Mouse (Mus musculus): ENCODE measurements around the gene Sall4.
A peak's percentile ranks its signal among the peaks of the same experiment; 100 is the strongest.

The Sall4 gene

GRCm38 (mm10) chr2:168742649-168743048 is 25.1 kb downstream of the Sall4 start:
- peak; percentile 38 to 59 for DNase-seq

GRCm38 (mm10) chr2:168742059-168742627 is 25.6 kb downstream of the Sall4 start, which contains the start of gene Atp9a:
TSS of gene Atp9a (minus strand) at chr2:168742409.
- DNase-seq: peak; percentile 60 to 74

GRCm38 (mm10) chr2:168741273-168742058 is 26.3 kb downstream of the Sall4 start:
- DNase-seq: peak; percentile 75 to 85

GRCm38 (mm10) chr2:168740496-168740895 is 27.2 kb downstream of the Sall4 start:
- DNase-seq: no peak

- DNase-seq: no peak
These were observed 28.9 kb downstream of the Sall4 start for GRCm38 (mm10) chr2:168738854-168739253.

GRCm38 (mm10) chr2:168737878-168738277 is 29.9 kb downstream of the Sall4 start:
- no peak for DNase-seq

GRCm38 (mm10) chr2:168734023-168734422 is 33.7 kb downstream of the Sall4 start:
- DNase-seq: no peak

- no peak for DNase-seq
These were observed 36.5 kb downstream of the Sall4 start for GRCm38 (mm10) chr2:168731258-168731657.

- no peak for DNase-seq
These were observed 38.0 kb downstream of the Sall4 start for GRCm38 (mm10) chr2:168729736-168730135.

- no peak for DNase-seq
These were observed 39.7 kb downstream of the Sall4 start for GRCm38 (mm10) chr2:168728045-168728444.

- DNase-seq: peak in 1 of 2 experiments; percentile 37
These were observed 41.7 kb downstream of the Sall4 start for GRCm38 (mm10) chr2:168726007-168726406.

- no peak for DNase-seq
These were observed 46.4 kb downstream of the Sall4 start for GRCm38 (mm10) chr2:168721313-168721712.

- DNase-seq: no peak
These were observed 48.0 kb downstream of the Sall4 start for GRCm38 (mm10) chr2:168719742-168720141.

- no peak for DNase-seq
These were observed 49.0 kb downstream of the Sall4 start for GRCm38 (mm10) chr2:168718735-168719134.

- no peak for DNase-seq
These were observed 49.5 kb downstream of the Sall4 start for GRCm38 (mm10) chr2:168718267-168718666.

- no peak for DNase-seq
These were observed 55.3 kb downstream of the Sall4 start for GRCm38 (mm10) chr2:168712199-168713176.

GRCm38 (mm10) chr2:168710979-168711378 is 56.8 kb downstream of the Sall4 start:
- DNase-seq: no peak

GRCm38 (mm10) chr2:168707766-168708165 is 60.0 kb downstream of the Sall4 start:
- DNase-seq: no peak

GRCm38 (mm10) chr2:168702266-168702665 is 65.5 kb downstream of the Sall4 start:
- no peak for DNase-seq

Measured in thymus, postnatal 36 days (tissue).